Mouse (Mus musculus) left cerebral cortex, postnatal 14 days (tissue): ENCODE measurements around the gene Nxt1. TPM values are rescaled to one million over a fixed set of nuclear protein-coding genes. Genes with fewer than 3 reads are reported as not detected.

ENCODE experiments used
- DNase-seq, 2 experiments: peaks; one replicate each; pipeline ENCODE4 v3.0.0; 2021 to 2022; ENCODE audit warnings: low spot score in 2 of 2, mixed read lengths in 1 of 2
- intact Hi-C: fragments of 180-260 bp; cut with DNase I; formaldehyde crosslinking; loops from one replicate; pipeline ENCODE4 v1.15.1; 2025
- total RNA-seq, 2 experiments: library from RNA; stranded (reverse); gene quantifications; 2 replicates each; pipeline ENCODE4 v1.2.3; 2021

The Nxt1 gene
- total RNA-seq, 2 experiments from 2014 or later, result 11.6 to 11.7 TPM

DNA sequence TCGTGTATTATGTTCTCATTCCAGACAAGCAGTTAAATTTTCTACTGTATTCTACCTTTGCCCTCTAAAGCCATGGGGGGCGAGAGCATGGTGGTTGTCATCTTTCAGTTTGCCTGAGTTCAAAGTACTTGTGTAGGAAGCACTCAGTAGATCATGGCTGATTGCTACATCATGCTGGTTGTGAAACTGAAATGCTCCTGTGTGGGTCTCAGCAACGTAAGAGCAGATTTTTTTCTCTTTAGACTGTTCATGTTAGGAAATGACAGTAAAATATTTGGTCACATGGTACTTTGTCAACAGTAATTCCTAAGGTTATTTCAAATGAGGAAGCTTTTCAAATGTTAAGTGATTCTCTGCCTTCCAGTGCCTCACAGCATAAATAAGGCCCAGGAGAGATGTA is 13.3 kb downstream of the Nxt1 start:
- intact Hi-C loops, result no loop called here
- no peak for DNase-seq

DNA sequence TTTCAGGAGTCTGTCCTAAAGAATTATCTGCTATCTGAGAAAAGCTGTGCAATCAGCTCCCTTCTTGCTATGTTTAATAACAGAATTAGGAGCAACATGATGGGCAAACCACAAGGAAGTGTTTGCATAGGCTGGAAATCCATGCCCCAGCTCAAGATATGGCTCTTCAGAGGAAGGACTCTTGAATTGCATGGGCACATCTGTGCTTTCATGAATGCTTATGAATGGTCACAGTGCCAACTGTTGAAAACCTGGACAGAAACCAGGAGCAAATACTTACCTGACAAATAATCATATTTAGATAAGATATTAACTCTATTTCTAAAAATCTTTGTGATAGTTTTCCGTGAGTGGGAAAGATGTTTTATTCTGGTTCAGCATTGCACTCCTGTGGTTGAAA is 14.5 kb downstream of the Nxt1 start:
- DNase-seq, result no peak
- intact Hi-C loops, result no loop called here

DNA sequence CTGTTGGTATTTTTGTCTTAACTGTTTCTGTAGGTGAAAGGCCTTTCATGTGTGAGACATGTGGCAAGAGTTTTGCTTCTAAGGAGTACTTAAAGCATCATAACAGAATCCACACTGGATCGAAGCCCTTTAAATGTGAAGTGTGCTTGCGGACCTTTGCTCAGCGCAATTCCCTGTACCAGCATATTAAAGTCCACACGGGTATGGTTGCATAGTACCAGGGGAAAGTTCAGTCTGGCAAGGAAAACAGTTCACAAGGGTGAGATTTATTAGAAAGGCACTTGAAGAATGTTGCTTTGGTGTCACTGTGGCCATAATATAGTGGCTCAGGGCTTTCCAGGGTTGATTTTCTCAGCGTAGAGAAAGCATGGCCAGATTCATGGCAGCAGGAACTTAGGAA is 15.6 kb downstream of the Nxt1 start:
- intact Hi-C loops, result no loop called here
- DNase-seq, result no peak

DNA sequence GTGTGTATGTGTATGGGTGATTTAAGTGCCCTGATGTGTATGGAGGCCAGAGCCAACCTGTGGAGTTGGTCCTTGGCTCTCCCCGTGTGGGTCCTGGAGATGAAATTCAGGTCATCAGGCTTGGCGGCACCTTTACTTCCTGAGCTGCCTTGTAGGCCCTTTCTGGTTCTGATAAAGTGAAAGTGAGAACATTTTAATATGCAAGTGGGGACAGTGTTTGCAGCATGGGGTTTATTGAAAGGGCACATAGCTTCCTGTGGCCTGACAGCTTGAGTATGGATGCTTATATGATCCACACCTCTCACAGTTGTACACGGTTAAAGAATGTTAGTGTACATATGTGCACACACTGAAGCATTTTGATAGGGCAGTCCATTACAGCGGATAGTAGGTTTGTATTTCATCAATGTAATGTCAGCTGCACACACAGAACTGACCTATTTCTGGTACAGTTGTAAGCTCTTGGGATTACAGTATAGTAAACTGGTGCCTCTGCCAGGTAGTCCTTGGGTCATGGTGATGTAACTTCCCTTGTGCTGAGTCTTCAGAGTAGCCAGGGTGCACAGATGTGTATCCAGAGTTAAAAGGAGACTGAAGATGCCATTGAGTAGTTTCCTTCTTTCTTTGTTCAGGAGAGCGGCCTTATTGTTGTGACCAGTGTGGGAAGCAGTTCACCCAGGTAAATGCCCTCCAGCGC is 17.2 kb downstream of the Nxt1 start:
- DNase-seq, result no peak
- intact Hi-C loops, result no loop called here

DNA sequence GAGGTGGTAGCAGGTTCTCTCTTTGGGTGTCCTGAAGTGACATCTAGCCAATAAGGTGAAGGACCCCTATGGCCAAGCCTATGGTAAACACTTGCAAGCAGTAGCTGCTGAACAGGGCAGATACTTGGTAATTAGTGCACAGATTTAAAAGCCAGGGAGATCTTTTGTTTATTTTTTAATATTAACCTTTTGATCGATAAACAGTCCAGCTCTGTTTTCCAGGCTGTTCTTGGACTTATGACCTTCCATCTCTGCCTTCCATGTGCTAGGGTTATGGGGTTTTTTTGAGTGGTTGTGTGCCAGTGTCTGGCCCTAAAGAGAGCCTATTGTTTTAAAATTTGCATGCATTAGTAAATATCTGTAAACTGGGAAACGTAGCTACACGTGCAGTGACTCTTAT is 17.9 kb downstream of the Nxt1 start:
- intact Hi-C loops, result no loop called here

DNA sequence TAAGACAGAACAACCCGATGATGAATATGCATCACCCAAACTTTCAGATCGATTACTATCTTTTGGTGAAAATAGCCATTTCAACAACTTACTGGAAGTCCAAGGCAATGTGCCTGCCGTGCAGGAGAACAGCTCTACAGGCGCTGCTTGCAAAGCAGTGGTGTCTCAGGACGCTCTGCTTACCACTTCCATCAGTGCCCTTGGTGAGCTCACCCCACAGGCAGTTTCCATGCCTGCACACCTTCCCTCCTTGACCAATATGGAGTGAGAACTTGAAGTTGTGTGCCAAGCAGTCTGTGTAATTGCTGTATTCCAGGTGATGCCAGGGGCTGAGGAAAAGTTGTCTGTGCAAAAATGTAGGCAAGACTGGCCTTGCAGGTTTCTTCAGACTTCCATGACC is 18.4 kb downstream of the Nxt1 start:
- intact Hi-C loops, result no loop called here
- DNase-seq, result no peak

More for the DNA sequence above, 17.9 kb downstream of the Nxt1 start:
- no peak for DNase-seq

DNA sequence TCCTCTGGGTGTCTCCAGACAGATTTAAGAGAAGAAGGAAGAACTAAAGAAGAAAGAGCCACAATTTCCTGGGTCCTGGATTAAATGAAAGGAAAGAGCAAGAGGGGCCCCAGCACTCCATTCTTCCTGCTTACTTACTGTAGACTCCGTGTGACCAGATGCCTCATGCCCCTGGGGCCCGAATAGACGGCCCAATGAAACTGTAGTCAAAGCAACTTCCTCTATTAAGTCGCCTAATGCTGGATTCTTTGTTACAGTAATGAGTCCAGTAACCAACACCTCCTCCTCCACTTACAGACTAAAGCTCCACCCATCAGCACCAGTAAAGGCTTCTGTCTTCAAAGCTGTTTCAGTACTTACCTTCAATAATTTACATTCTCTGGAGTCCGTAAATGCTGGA is 26.2 kb downstream of the Nxt1 start:
- DNase-seq, result no peak
- intact Hi-C loops, result no loop called here

DNA sequence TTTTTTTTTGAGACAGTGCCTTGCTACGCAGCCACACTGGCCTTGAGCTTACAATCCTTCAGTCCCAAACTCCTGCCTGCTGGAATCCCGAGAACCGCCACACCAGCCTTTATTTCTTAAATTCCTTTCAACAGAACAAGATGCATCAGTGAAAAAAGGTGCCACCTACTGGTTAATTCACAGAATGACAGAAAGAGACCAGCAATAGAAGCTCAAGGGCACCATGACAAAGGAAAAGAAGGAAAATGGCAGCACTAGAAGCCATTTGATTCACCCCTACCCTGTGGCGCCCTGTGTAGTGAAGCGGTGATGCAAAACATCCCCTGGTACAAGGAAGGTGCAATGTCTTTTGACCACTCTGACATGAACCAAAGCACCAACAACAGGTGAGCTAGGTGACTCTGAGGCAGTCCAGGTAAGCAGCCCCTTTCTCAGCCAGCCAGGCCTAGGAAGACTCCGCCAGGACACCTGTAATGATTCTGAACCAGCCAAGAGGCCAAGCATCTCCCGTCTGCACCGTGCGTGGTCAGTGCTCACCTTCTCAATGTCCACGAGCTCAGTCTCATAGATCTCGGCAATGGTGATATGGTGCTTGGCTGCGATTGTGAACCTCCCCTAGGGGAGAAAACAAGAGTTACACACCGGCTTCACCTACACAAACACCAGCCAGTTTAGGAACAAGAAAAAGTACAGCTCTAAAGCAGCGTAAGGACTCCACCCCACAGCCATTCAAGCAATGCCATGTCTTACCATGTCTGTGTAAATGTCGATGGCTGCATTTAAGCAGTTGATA is 34.2 kb downstream of the Nxt1 start:
- DNase-seq, result peak in 1 of 2 experiments; percentile 78

DNA sequence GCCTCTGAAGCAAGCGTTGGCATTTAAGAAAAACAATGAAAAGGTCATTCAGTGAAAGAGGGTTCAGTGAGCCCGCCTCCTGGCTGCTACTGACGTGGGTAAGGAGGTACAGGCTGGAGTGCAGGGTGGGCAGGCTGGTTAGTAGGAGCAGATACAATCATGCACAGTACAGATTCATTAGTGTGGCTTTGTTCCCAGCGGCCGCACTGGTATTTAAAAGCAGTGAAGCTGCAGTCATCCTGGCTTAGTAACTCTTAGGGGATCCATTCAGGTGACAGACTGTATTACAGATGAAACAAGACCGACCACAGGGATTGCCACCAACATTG is 34.8 kb downstream of the Nxt1 start:
- intact Hi-C loops, result no loop called here
- no peak for DNase-seq

More for the DNA sequence above, 34.2 kb downstream of the Nxt1 start:
- intact Hi-C loops, result no loop called here

DNA sequence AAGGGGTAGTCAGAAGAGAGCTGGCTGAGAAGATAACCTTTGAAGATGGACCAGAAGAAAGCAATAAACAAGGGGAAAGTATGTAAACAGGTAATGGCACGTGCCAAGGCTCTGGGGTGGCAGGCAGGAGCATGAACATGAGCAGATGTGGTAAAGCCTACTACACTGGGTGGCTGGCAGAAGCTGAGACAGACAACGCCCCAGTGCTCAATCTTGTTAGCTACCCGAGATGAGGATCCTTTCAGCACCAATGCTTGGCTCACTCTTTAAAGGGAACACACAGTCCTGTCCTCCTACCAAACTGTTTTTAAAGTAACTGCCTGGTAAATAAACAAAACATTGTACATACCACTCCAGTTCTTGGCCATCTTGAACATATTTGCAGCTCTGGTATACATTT is 39.9 kb downstream of the Nxt1 start:
- intact Hi-C loops, result no loop called here
- DNase-seq, result no peak

DNA sequence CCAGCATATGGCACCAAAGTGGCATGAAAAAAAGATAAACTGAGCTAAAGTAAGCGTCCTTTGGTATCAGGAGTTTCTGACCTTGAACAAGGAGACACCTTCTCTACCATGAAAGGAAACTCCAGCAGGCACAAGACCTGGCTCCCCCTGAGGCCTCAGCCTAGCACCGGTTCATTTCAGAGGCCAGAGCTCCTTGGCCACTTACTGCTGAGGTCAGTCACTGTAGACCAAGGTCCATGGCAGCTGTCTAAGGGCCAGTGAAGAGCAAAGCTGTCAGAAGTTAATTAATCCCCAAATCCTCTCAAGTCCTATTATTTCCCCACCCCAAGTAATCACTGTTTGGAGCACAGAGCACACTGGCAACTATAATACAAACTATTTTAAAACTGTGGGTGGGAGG is 44.7 kb downstream of the Nxt1 start:
- no peak for DNase-seq
- intact Hi-C loops, result no loop called here

DNA sequence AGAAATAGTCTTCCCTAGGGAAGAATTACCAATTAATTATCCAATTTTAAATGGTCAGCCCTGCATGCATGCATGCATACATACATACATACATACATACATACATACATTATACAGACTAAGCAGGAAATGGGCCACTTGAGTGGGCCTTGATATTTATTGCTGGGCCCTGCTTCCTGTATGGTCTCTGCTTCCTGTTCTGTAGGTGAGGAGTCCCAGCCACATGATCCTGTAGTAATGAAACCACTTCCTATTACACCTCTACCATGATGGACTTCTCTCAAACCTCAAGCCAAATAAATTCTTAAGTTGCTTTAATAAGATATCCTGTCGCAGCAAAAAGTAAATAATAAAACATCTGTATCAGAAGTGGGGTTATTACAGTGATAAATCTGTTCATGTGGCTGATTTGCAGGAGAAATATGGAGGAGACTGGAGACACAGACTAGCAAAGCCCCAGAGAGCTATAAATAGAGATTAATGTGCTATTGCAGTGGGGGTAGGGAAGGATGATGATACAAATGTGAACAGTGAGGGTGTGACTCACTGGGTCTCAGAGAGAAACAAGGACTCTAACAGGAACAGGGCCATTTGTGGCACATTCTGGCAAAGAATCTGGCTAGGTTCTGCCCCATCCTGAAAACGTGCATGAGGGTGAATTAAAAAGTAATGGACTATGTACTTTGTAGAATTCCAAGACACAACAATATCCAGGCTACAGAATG is 47.0 kb downstream of the Nxt1 start:
- no peak for DNase-seq
- intact Hi-C loops, result no loop called here

Other genes starting within 250 kb of the Nxt1 start
- gene Cd93, start 229.0 kb upstream of the Nxt1 start, total RNA-seq, result 10 to 100 TPM; 15.6 to 17.1 TPM
- gene Gzf1, start 8.4 kb downstream of the Nxt1 start, total RNA-seq, result 10 to 100 TPM; 25.9 to 26.7 TPM
- 100 to 1,000 TPM; 286 to 309 TPM for gene Napb, start 59.9 kb downstream of the Nxt1 start, total RNA-seq
- gene Cstl1, start 77.8 kb downstream of the Nxt1 start, total RNA-seq, result not detected
- gene Cst11, start 98.9 kb downstream of the Nxt1 start, total RNA-seq, result not detected
- gene 8030411F24Rik, start 109.4 kb downstream of the Nxt1 start, total RNA-seq, result not detected
- under 1 TPM in 1 of 2 experiments, not detected in 1; 0.70 TPM for gene Cst12, start 116.8 kb downstream of the Nxt1 start, total RNA-seq
- not detected for gene Cst8, start 126.2 kb downstream of the Nxt1 start, total RNA-seq
- not detected for gene Cst13, start 147.5 kb downstream of the Nxt1 start, total RNA-seq
- not detected for gene Cst9, start 162.5 kb downstream of the Nxt1 start, total RNA-seq
- not detected for gene 9230104L09Rik, start 192.4 kb downstream of the Nxt1 start, total RNA-seq
- 1,000 to 10,000 TPM; 1,971 to 2,132 TPM for gene Cst3, start 203.1 kb downstream of the Nxt1 start, total RNA-seq